Mouse (Mus musculus): Measurements from ENCODE around the gene Rabgap1l.

GRCm38 (mm10) chr1:160247473-160247872 lies 545.5 kb downstream of the Rabgap1l start:
- no peak for TF ChIP-seq POLR2A (IDR thresholded peaks at IDR 0.05; ENCODE audit: extremely low read depth, insufficient read depth, low read length)
- TF ChIP-seq CTCF (IDR thresholded peaks at IDR 0.05; ENCODE audit: extremely low read depth, insufficient read depth, low read length), result no peak

All from cortical plate, adult 2 months (tissue).